Comparison of ENCODE assay signal across 27 mouse cellular contexts in genomic region chr9:77577931-77578330, GRCm38 (mm10). TPM values are rescaled to one million over a fixed set of nuclear protein-coding genes. Genes with fewer than 3 reads are reported as not detected.
"Had no signal": no experiment of that assay in that cellular context is flagged by ENCODE, and none has a peak within 500 bp of the region (broad histone marks: within the 10 kb centered on the region; RNA-seq: fewer than 3 reads in every experiment).

No protein-coding gene starts in this region.

- H3K36me3 ChIP-seq: embryonic facial prominence, embryonic 10.5 days; embryonic facial prominence, embryonic 12.5 days; embryonic facial prominence, embryonic 13.5 days; embryonic facial prominence, embryonic 15.5 days; forebrain, embryonic 10.5 days; forebrain, embryonic 12.5 days; forebrain, embryonic 15.5 days; heart, embryonic 10.5 days had no signal

- H3K27me3 ChIP-seq: embryonic facial prominence, embryonic 12.5 days; embryonic facial prominence, embryonic 13.5 days; embryonic facial prominence, embryonic 15.5 days; forebrain, embryonic 13.5 days; forebrain, embryonic 15.5 days had no signal

- DNase-seq: cerebellum, adult 8-10 months; cerebellum, adult 9-11 months; cerebellum, postnatal 10 days; cerebellum, postnatal 14 days; cerebellum, postnatal 25 days; cerebellum, postnatal 36 days; embryo, embryonic 11 days; forebrain, postnatal 0 days; gastrocnemius, adult 2 months; gastrocnemius, postnatal 10 days; gastrocnemius, postnatal 14 days; gastrocnemius, postnatal 25 days; gastrocnemius, postnatal 36 days; heart, adult 18-20 months; heart, adult 2 months had no signal

- H3K4me1 ChIP-seq: embryonic facial prominence, embryonic 10.5 days; embryonic facial prominence, embryonic 12.5 days; embryonic facial prominence, embryonic 13.5 days; embryonic facial prominence, embryonic 15.5 days; forebrain, embryonic 12.5 days; forebrain, embryonic 13.5 days; forebrain, embryonic 15.5 days had no signal

- H3K9ac ChIP-seq: embryonic facial prominence, embryonic 12.5 days; embryonic facial prominence, embryonic 13.5 days; embryonic facial prominence, embryonic 15.5 days; forebrain, embryonic 12.5 days; forebrain, embryonic 13.5 days; forebrain, embryonic 15.5 days; forebrain, postnatal 0 days had no signal

- H3K27ac ChIP-seq: embryonic facial prominence, embryonic 10.5 days; embryonic facial prominence, embryonic 12.5 days; embryonic facial prominence, embryonic 13.5 days; embryonic facial prominence, embryonic 15.5 days; forebrain, embryonic 10.5 days; forebrain, embryonic 12.5 days; forebrain, embryonic 13.5 days; forebrain, embryonic 15.5 days; gastrocnemius, adult 2 months; heart, adult 2 months; heart, embryonic 10.5 days had no signal

- H3K9me3 ChIP-seq: embryonic facial prominence, embryonic 10.5 days; embryonic facial prominence, embryonic 12.5 days; embryonic facial prominence, embryonic 13.5 days; embryonic facial prominence, embryonic 15.5 days; forebrain, embryonic 10.5 days; forebrain, embryonic 12.5 days; forebrain, embryonic 13.5 days; forebrain, embryonic 15.5 days; heart, embryonic 10.5 days had no signal

- H3K4me3 ChIP-seq: embryonic facial prominence, embryonic 10.5 days; embryonic facial prominence, embryonic 12.5 days; embryonic facial prominence, embryonic 13.5 days; embryonic facial prominence, embryonic 15.5 days; erythroblast, embryonic 14.5 days; forebrain, embryonic 10.5 days; forebrain, embryonic 12.5 days; forebrain, embryonic 13.5 days; forebrain, embryonic 15.5 days; gastrocnemius, adult 2 months; heart, adult 2 months; heart, embryonic 10.5 days had no signal

- H3K4me2 ChIP-seq: embryonic facial prominence, embryonic 12.5 days; embryonic facial prominence, embryonic 13.5 days; embryonic facial prominence, embryonic 15.5 days; forebrain, embryonic 12.5 days; forebrain, embryonic 13.5 days; forebrain, embryonic 15.5 days had no signal

RNA-seq across cellular contexts. Expression of gene Klhl31, which starts 58.4 kb away (rescaled TPM):
- total RNA-seq: common myeloid progenitor, adult 5-6 weeks; granulocyte monocyte progenitor cell, adult 5-6 weeks had no signal
- polyA plus RNA-seq: erythroblast, embryonic 14.5 days had no signal
